Mouse (Mus musculus) CH12.LX (cell line): ENCODE measurements around the gene Ell2. TPM values are rescaled to one million over a fixed set of nuclear protein-coding genes. Genes with fewer than 3 reads are reported as not detected.
A peak's percentile ranks its signal among the peaks of the same experiment; 100 is the strongest.

Experiments
- DNase-seq: peaks from one replicate; pipeline ENCODE4 v3.0.0-alpha.2; 2013; ENCODE audit errors: extremely low read depth
- H3K27ac ChIP-seq: 2 replicates; pipeline ENCODE4 v1.5.1; 2012; ENCODE audit warnings: low read depth, mild to moderate bottlenecking, control low read depth, moderate library complexity; ENCODE audit not compliant: insufficient read depth
- H3K27me3 ChIP-seq: replicated peaks from 2 replicates; pipeline ENCODE3; 2012; ENCODE audit warnings: inconsistent platforms
- H3K36me3 ChIP-seq, 2 experiments: replicated peaks in 1 of 2; 2 replicates each; pipeline versions ENCODE3 to v1.6.1; 2012; ENCODE audit warnings: inconsistent platforms in 1 of 2, low read length in 1 of 2, mild to moderate bottlenecking in 1 of 2, mixed read lengths in 1 of 2, moderate library complexity in 1 of 2; ENCODE audit not compliant: control insufficient read depth in 1 of 2, insufficient read depth in 1 of 2
- H3K4me1 ChIP-seq, 2 experiments: 2 replicates each; pipeline ENCODE4 v1.6.1; 2012; ENCODE audit warnings: inconsistent platforms in 1 of 2, moderate library complexity in 1 of 2; ENCODE audit not compliant: insufficient read depth in 2 of 2, control insufficient read depth in 1 of 2
- H3K4me2 ChIP-seq: 2 replicates; pipeline ENCODE4 v1.6.1; 2012; ENCODE audit warnings: low read depth, mild to moderate bottlenecking, control low read depth; ENCODE audit not compliant: poor library complexity, insufficient read depth, severe bottlenecking
- H3K4me3 ChIP-seq, 3 experiments: fragments of 150-350 bp in 1 of 3; sonication (generic) in 1 of 3; replicated peaks in 1 of 3; 2 replicates each; pipeline versions ENCODE3 to v1.5.1; 2011 to 2012; ENCODE audit warnings: low read depth in 2 of 3, low read length in 2 of 3, mild to moderate bottlenecking in 2 of 3, moderate library complexity in 2 of 3, control low read depth in 1 of 3, improper control_type of control experiment in 1 of 3, inconsistent platforms in 1 of 3, mixed read lengths in 1 of 3; ENCODE audit not compliant: poor library complexity in 1 of 3
- H3K79me2 ChIP-seq: replicated peaks from 2 replicates; pipeline ENCODE4 v1.6.1; 2012; ENCODE audit warnings: mild to moderate bottlenecking, moderate library complexity; ENCODE audit not compliant: control insufficient read depth, poor library complexity, insufficient read depth, severe bottlenecking; ENCODE audit errors: extremely low read depth
- H3K9ac ChIP-seq: 2 replicates; pipeline ENCODE4 v1.6.1; 2012; ENCODE audit warnings: low read depth, mild to moderate bottlenecking, control low read depth, moderate library complexity; ENCODE audit not compliant: insufficient read depth
- H3K9me3 ChIP-seq: replicated peaks from 2 replicates; pipeline ENCODE3; 2012; ENCODE audit warnings: low read length, inconsistent platforms, mixed read lengths
- EP300 ChIP-seq: IDR thresholded peaks from 2 replicates; pipeline ENCODE4 v1.6.1; 2011; ENCODE audit warnings: low read length, improper control_type of control experiment
- IRF4 ChIP-seq: IDR thresholded peaks from 2 replicates; pipeline ENCODE4 v1.6.1; 2014; ENCODE audit warnings: low read depth, mild to moderate bottlenecking, inconsistent platforms, low read length, improper control_type of control experiment
- MAFK ChIP-seq: IDR thresholded peaks from 2 replicates; pipeline ENCODE4 v1.6.1; 2011; ENCODE audit warnings: low read length, improper control_type of control experiment; ENCODE audit not compliant: insufficient replicate concordance
- MAZ ChIP-seq: IDR thresholded peaks from 2 replicates; pipeline ENCODE4 v1.6.1; 2012; ENCODE audit warnings: low read depth, mild to moderate bottlenecking, inconsistent platforms, low read length, improper control_type of control experiment, moderate library complexity
- MEF2A ChIP-seq: IDR thresholded peaks from 2 replicates; pipeline ENCODE4 v1.6.1; 2014; ENCODE audit warnings: low read depth, mild to moderate bottlenecking, inconsistent platforms, low read length, improper control_type of control experiment, borderline replicate concordance
- MXI1 ChIP-seq: IDR thresholded peaks from 2 replicates; pipeline ENCODE4 v1.6.1; 2011; ENCODE audit warnings: mild to moderate bottlenecking, low read depth, low read length, improper control_type of control experiment
- PAX5 ChIP-seq: IDR thresholded peaks from 2 replicates; pipeline ENCODE4 v1.6.1; 2012; ENCODE audit warnings: low read length, inconsistent platforms, mixed read lengths
- POLR2A ChIP-seq: IDR thresholded peaks from 2 replicates; pipeline ENCODE4 v1.6.1; 2011; ENCODE audit warnings: low read depth, mild to moderate bottlenecking, improper control_type of control experiment, low read length
- TBP ChIP-seq: conservative IDR thresholded peaks from 2 replicates; pipeline ENCODE4 v1.6.1; 2011; ENCODE audit warnings: low read depth, low read length, improper control_type of control experiment
- TCF12 ChIP-seq: IDR thresholded peaks from 2 replicates; pipeline ENCODE4 v1.6.1; 2014; ENCODE audit warnings: low read depth, mild to moderate bottlenecking, inconsistent platforms, low read length, improper control_type of control experiment
- ZMIZ1 ChIP-seq: IDR thresholded peaks from 2 replicates; pipeline ENCODE4 v1.6.1; 2012; ENCODE audit warnings: low read depth, mild to moderate bottlenecking, inconsistent platforms, low read length, improper control_type of control experiment
- ZNF384 ChIP-seq: IDR thresholded peaks from 2 replicates; pipeline ENCODE4 v1.6.1; 2012; ENCODE audit warnings: low read depth, low read length, improper control_type of control experiment, inconsistent platforms
- dilution Hi-C: fragments of 300-500 bp; cut with MboI; formaldehyde crosslinking; loops from 2 replicates; pipeline ENCODE4 v1.14.3; 2020; ENCODE audit warnings: low sequenced_read_pairs; ENCODE audit not compliant: extremely low pct_unique_long_range_greater_than_20kb, extremely low pct_ligation_motif_present
- in situ Hi-C: fragments of 300-500 bp; cut with MboI; formaldehyde crosslinking; loops from 3 replicates; pipeline ENCODE4 v1.14.3; 2019; ENCODE audit warnings: low sequenced_read_pairs, low pct_ligation_motif_present, low pct_unique_long_range_greater_than_20kb, mixed read lengths
- polyA plus RNA-seq: library from polyadenylated mRNA; unstranded; fragments of >175 nt; gene quantifications from 2 replicates; pipeline ENCODE4 v1.2.1, GENCODE M21; 2012; ENCODE audit warnings: low read depth; ENCODE audit not compliant: insufficient read length
- total RNA-seq, 2 experiments: library from RNA; depleted of rRNA; stranded (reverse); fragments of 300-350 nt in 1 of 2; fragments of >200 nt in 1 of 2; gene quantifications; 2 replicates each; pipeline ENCODE4 v1.2.3; 2012 to 2014

Ell2 gene
- total and polyA plus RNA-seq, 3 experiments = 44.4 to 123 (median 50.9) TPM

DNA sequence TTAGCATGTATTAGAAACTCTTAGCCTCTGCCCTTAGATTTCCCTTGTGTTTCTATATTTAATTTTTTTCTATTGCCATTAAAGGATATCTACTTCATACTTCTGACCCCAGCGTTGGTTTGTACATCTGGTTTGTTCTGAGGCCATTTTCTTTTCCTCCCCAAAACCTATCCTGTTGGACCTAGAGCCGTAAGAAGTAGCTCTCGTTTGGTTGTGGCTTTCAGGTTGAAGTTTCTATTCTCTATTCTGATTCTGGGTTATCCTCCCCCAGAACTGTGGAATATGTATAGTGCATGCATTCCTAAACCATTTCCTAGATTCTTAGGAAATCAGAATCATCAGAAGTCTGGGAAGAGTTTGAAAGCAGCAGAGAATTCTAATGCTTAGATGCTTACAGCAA lies 34.6 kb downstream of the Ell2 start (continued):
- TF ChIP-seq EP300 (peak; percentile 77), ZMIZ1 (no peak), MXI1 (no peak), IRF4 (peak; percentile 47)

DNA sequence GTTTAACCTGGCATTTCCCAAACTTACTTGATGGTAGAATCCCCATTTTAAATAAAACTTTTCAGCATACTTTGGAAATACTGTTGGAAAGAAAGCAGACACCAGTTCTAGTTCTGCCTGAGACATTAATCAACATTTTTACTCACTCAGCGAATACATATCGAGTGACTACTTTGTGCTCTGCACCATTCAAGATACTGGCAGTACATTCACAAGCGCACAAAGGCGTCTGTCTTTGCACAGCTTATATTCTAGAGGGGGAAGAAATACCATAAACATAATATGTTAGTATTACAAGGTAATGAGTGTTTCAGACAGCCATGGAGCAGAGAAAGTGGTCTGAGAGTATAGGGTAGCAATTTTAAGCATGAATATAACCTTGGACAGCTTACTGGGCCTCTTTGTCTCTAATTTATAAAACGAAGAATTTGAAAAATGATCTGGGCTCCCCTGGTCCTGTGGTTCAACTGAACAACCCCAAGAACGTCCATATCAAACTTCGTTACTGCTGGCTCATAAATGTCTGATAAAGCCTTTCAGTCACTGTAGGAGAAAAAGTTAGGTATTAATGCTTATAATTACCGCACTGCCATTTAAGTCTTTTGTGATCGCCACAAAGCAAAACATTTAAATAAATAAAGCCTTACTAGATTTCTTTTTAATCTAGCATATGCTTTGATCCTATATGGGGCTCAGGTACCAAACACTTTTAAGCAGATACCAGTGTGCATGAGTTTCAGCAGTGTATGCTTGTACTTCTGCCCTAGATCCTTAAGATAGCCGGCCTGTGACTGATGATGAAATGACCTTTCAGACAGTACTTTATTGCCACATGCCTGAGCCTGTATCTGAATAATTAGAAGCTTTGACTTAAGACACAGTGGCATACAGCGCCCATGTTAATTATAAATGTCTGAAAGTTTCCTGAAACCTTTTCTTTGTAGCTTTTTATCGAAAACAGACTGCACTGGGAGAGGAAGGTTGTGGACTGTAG lies 35.5 kb downstream of the Ell2 start:
- no peaks in the 10 kb centered on the region for H3K9me3 ChIP-seq
- peak overlapping the region; percentile 8; the same call in 1 of the 2 replicates for H3K4me2 ChIP-seq
- H3K9ac ChIP-seq = peak overlapping the region; percentile 39; the same call in 1 of the 2 replicates
- dilution Hi-C loops = no loop called here
- H3K79me2 ChIP-seq = peaks cover 73% of the 10 kb centered on the region
- peaks cover 4 to 21% of the 10 kb centered on the region in 2 experiments for H3K36me3 ChIP-seq
- TF ChIP-seq MXI1 (no peak), PAX5 (no peak), TCF12 (no peak), MEF2A (no peak), TBP (no peak), POLR2A (no peak), MAFK (no peak), MAZ (no peak), ZMIZ1 (no peak)
- TF ChIP-seq, all 38 proteins: peak for 0
- in situ Hi-C loops = loop anchor here (5.0 kb wide), 1 partner anchor 55 kb away; no protein-coding TSS in a partner anchor
- Histone ChIP-seq H3K27ac (no peak overlapping the region; the same call in 1 of the 2 replicates), H3K4me1 (peaks cover 22 to 79% of the 10 kb centered on the region in 2 experiments), H3K27me3 (no peaks in the 10 kb centered on the region), H3K4me3 (no peak overlapping the region)
- no peak for DNase-seq

DNA sequence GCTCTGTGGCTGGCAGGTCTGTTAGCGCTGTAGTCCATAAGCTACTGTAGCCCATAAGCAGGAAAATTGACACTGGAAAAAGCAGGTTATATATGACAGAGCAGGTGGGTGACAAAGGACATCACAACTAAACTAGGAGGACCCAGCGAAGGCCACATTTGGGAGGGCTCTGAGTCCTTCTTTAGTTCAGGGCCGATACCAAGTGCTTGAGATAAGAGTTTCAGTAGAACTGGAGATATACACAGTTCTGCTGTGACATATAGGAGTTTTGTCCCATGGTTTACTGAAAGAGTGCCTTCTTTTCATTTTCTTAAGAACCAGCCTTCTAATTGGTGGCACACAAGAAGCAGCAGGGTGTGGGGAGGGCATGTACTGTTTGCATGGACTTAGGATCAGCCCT lies 36.4 kb downstream of the Ell2 start:
- H3K4me3 ChIP-seq = no peak overlapping the region
- H3K36me3 ChIP-seq = peaks cover 4 to 27% of the 10 kb centered on the region in 2 experiments
- TF ChIP-seq ZNF384 = no peak
- no peak for TF ChIP-seq MEF2A
- TF ChIP-seq IRF4 = no peak
- no peak for TF ChIP-seq PAX5
- TF ChIP-seq TCF12 = no peak
- dilution Hi-C loops = no loop called here
- in situ Hi-C loops = loop anchor here (5.0 kb wide), 1 partner anchor 54 kb away; no protein-coding TSS in a partner anchor
- no peak for DNase-seq
- H3K9me3 ChIP-seq = no peaks in the 10 kb centered on the region
- no peaks in the 10 kb centered on the region for H3K27me3 ChIP-seq
- peaks cover 69% of the 10 kb centered on the region for H3K79me2 ChIP-seq
- peaks cover 17 to 75% of the 10 kb centered on the region in 2 experiments for H3K4me1 ChIP-seq
- no peak overlapping the region for H3K4me2 ChIP-seq
- peak overlapping the region; percentile 28; the same call in 1 of the 2 replicates for H3K27ac ChIP-seq
- no peak overlapping the region for H3K9ac ChIP-seq
